Mouse (Mus musculus): ENCODE measurements around the gene Gm21887.
"Not testable (repeated sequence)": the region's sequence is repeated elsewhere in the genome, so short reads cannot be mapped to it uniquely, and the experiment has no call there.

DNA sequence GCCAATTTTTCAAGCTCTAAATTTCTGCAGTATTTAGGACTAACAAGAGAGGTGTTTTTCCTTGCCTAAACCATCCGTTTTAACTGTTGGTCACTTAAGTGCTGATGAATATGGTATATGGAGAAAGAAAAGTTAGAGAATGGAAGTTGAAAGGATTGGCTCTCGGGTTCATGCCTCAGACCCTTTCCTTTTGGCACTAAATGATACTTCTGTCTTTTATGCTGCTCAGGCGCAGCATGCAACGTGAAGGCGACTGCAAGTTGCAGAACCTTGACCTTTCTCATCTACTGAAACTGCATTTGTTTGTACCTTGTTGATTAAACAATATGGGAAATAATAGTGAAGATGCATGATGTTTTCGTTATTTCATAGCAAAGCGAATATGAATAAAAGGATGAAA lies 38.9 kb upstream of the Gm21887 start:
- not testable (repeated sequence) for TF ChIP-seq CTCF, POLR2A (IDR thresholded peaks at IDR 0.05; ENCODE audit: extremely low read depth, insufficient read depth, low read length)

Data from cortical plate, adult 2 months (tissue).